Mouse (Mus musculus) spleen, postnatal 36 days (tissue): ENCODE results near the gene Gm45208.
"Not testable (repeated sequence)": the region's sequence is repeated elsewhere in the genome, so short reads cannot be mapped to it uniquely, and the experiment has no call there.

Experiments used
- DNase-seq, 2 experiments: peaks; one replicate each; pipeline ENCODE4 v3.0.0; 2022; ENCODE audit warnings: low spot score in 2 of 2, mixed read lengths in 1 of 2

Gm45208 gene

GRCm38 (mm10) chrX:7721514-7722281 is at the start of gene Gm45208:
Gene Gm45208, plus strand, starts transcription at chrX:7722245.
- peak; percentile 67 to 78 for DNase-seq

GRCm38 (mm10) chrX:7672739-7673138 is 49.3 kb upstream of the Gm45208 start:
- no peak for DNase-seq

DNA sequence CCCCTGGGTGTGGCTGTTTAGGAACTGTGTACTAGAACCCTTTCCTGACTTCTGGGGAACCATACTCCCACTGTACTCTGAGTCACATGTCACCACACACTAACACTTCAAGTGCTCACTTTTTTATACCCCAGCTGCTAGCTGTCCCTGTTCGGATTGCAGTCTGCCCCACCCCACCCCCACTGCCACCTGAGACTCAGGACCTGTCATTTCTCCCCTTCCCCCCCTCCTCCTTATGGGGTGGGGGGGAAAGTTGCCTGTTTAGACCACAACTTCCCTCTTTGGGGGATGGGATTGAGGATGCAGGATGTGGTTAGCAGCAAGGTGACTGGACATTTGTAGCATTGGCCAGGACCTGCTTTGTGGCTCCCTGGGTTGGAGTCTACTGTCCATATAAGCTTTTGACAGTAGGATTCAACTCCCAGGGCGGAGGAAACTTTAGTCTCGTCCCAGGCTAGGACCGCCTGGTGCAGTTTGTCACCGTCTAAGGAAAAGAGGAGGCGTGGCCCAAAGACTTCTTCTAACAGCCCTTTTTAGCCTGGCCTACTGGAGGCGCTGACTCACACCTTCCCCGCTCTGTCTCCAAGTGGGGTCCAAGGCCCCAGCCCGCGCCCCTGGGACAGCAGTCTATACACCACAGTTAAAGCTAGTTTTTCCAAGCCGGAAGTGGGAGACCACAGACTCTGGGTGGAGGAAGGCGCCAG is 48.3 kb upstream of the Gm45208 start:
- DNase-seq, result peak; percentile 67 to 69

- peak; percentile 17 to 29 for DNase-seq
Measured at GRCm38 (mm10) chrX:7674284-7675000, 47.6 kb upstream of the Gm45208 start.

GRCm38 (mm10) chrX:7675001-7675380 is 47.1 kb upstream of the Gm45208 start:
- no peak for DNase-seq

- no peak for DNase-seq
Measured at GRCm38 (mm10) chrX:7678986-7679385, 43.1 kb upstream of the Gm45208 start.

DNA sequence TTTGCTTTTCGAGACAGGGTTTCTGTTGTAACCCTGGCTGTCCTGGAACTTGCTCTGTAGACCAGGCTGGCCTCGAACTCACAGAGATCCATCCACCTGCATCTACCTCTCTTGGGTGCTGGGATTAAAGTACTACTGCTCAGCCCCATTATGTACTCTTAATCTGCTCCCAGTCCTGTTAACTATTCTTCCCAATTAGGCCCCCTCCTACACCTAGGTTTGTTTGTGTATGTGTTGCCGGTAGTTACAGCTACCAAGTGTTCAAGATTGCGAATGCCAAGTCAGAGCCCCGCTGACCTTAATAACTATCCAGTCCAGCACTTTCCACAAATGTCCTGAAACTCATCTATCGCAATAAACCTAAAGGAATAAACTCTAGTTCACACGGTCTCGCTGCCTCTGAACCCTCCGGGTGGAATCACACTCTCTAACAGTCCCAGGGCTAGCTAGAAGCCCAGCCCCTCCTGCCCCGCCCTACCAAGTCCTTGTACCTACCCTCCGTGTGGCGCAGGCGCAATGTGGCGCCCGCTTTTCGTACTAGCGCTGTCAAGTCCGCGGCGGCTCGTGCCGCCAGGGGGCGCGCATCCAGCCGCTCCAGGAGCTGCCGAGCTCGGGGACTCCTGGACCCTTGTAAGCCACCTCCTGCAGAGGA is 42.5 kb upstream of the Gm45208 start:
- DNase-seq, result peak; percentile 85 to 89

DNA sequence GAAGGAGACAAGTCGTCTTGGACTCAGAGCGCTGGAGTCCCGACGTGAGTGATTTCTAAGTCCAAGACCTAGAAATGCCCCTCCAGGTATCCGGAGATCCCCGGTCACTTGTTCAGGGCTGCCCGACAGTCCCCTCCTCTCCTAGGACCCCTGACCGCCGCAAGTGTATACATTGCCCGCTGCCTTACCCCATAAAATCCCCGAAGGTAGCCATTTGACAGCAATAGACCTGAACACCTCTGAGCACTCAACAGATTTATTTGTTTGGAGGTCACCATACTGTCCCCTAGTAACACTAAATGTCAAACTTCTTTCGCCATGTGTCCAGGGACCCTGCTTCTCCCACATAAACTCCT is 42.0 kb upstream of the Gm45208 start:
- no peak for DNase-seq

- DNase-seq, result no peak
Measured at GRCm38 (mm10) chrX:7680864-7681263, 41.2 kb upstream of the Gm45208 start, which contains the start of gene Magix. Gene Magix, minus strand, starts transcription at chrX:7681251.

- no peak for DNase-seq
Measured at GRCm38 (mm10) chrX:7688321-7688720, 33.7 kb upstream of the Gm45208 start.

DNA sequence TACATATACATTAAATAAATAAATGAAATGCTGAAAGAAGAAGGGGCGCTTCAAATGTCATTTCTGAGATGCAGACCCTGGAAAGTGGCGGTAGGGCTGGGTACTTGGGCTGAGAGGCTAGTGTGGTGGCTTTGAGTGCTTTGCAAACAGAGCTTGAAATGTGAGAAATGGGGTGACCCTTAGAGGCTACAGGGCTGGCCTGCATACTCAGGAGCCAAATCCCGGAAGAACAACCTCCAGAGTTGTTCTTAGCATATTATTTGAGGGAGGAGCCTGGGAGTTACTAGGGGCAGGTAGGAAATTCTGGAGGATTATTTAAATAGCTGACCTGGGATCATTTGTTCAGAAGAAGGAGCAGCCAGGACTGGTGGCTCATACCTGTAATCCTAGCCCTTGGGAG is 31.6 kb upstream of the Gm45208 start:
- DNase-seq, result no peak

DNA sequence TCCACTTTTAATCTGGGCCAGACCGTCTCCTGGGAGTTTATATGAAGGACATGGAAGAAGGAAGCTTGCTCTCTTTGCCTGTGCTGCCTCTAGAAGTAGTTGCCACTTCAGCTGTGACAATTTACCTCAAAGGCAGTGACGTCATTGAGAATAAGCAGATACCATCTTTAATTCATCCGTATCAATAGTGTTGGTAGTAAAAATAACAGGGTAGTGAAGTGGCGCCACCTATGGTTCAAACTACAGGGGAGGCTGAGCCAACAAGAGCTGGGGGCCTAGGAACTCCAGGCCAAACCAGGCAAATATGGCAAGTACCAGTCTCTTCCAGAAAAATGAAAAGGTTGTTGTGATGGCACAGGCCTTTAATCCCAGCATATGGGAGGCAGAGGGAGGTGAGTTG is 29.2 kb upstream of the Gm45208 start:
- peak; percentile 19 to 27 for DNase-seq

DNA sequence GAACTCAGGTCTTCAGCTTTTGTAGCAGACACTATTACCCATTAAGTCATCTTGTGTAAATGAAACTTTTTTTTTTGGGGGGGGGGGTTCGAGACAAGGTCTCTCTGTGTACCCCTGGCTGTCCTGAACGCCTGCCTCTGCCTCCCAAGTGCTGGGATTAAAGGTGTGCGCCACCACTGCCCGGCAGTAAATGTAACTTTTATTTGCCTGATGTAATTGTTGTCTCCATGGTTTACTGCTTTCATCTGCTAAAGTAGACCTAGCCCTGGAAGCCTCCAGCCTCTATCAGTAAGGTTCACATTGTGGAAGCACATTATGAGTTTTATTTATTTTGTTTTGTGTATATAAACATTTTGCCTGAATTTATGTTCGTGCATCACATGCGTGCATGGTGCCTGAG is 25.5 kb upstream of the Gm45208 start:
- no peak for DNase-seq

- DNase-seq, result peak; percentile 86 to 88
Measured at GRCm38 (mm10) chrX:7696954-7697381, 25.1 kb upstream of the Gm45208 start, which contains the start of gene Gpkow. Gene Gpkow, plus strand, starts transcription at chrX:7697131.

GRCm38 (mm10) chrX:7713764-7714134 is 8.3 kb upstream of the Gm45208 start:
- DNase-seq, result not testable (repeated sequence)

GRCm38 (mm10) chrX:7714135-7714899 is 7.7 kb upstream of the Gm45208 start, which contains the start of gene Wdr45:
Gene Wdr45, plus strand, starts transcription at chrX:7714333.
- DNase-seq, result peak; percentile 93 to 96

GRCm38 (mm10) chrX:7716058-7716457 is 6.0 kb upstream of the Gm45208 start:
- not testable (repeated sequence) for DNase-seq

DNA sequence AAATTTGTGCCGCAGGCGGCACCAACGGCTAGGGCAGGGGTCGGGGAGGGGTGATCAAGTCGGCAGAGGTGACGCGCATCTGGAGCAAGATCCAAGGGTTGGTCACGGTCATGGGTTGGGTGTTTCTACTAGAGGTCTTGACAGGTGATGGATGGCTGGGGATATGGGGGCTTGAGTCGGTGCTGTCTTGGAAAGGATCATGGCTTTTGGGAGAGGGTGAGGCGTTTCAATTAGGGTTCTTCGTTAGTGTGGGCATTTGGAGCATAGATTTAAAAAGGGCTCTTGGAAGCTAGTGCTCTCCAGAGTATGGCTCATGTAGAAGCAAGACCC is 202 bp downstream of the Gm45208 start:
- DNase-seq, result no peak

- no peak for DNase-seq
Measured at GRCm38 (mm10) chrX:7722691-7723090, 646 bp downstream of the Gm45208 start.

- DNase-seq, result no peak
Measured at GRCm38 (mm10) chrX:7724135-7724534, 2.1 kb downstream of the Gm45208 start.

GRCm38 (mm10) chrX:7725841-7726240 is 3.8 kb downstream of the Gm45208 start:
- DNase-seq, result no peak
